Mouse (Mus musculus) ovary, adult 10 weeks (tissue): ENCODE data around the gene Cop1. TPM values are rescaled to one million over a fixed set of nuclear protein-coding genes. Genes with fewer than 3 reads are reported as not detected.

ENCODE experiments used
- polyA plus RNA-seq: library from polyadenylated mRNA; stranded (reverse); fragments of 350-450 nt; fragmentation: Illumina TruSeq; extraction: RNeasy Lipid Tissue Mini Kit (QIAGEN cat#74804); gene quantifications from one replicate; pipeline ENCODE4 v1.2.3, GENCODE M21; 2014

Cop1 gene
- 761 TPM for polyA plus RNA-seq

GRCm38 (mm10) chr1:159231781-159232571, at the start of gene Cop1:
Gene Cop1, plus strand, starts transcription at chr1:159232320.

